Mouse (Mus musculus) lung, adult 2 months (tissue): ENCODE results near the gene Fbxo44.

ENCODE experiments used
- CTCF ChIP-seq: fragments of 200-500 bp; IDR thresholded peaks from 2 replicates; pipeline ENCODE4 v1.5.1; 2011; ENCODE audit warnings: mild to moderate bottlenecking, low read length, control low read depth; ENCODE audit not compliant: insufficient read depth
- POLR2A ChIP-seq: fragments of 200-500 bp; IDR thresholded peaks from 2 replicates; pipeline ENCODE4 v1.6.1; 2011; ENCODE audit warnings: low read depth, mild to moderate bottlenecking, control low read depth, low read length, borderline replicate concordance; ENCODE audit errors: extremely low read depth

GRCm38 (mm10) chr4:148154006-148154405 is 6.3 kb downstream of the Fbxo44 start:
- TF ChIP-seq CTCF (no peak), POLR2A (no peak)
